Mouse (Mus musculus): Measurements from ENCODE around the gene Poc1a. TPM values are rescaled to one million over a fixed set of nuclear protein-coding genes. Genes with fewer than 3 reads are reported as not detected.

Gene Poc1a
- total and polyA plus RNA-seq, 3 experiments: 3.4 to 7.1 (median 5.4) TPM

GRCm38 (mm10) chr9:106399808-106400207, 118.9 kb downstream of the Poc1a start:
- DNase-seq: no peak

Other genes with a start within 250 kb of the Poc1a start
- under 1 TPM; 0.14 to 0.26 TPM for gene Col6a4, start 184.3 kb upstream of the Poc1a start, total RNA-seq (2021)
- 0.03 and 0.31 TPM in 2 replicates for gene Col6a4, start 184.3 kb upstream of the Poc1a start, polyA plus RNA-seq (2012; rRNA removed)
- gene Glyctk, start 122.9 kb upstream of the Poc1a start, total RNA-seq (2021): 1 to 10 TPM; 2.5 to 3.3 TPM
- gene Glyctk, start 122.9 kb upstream of the Poc1a start, polyA plus RNA-seq (2012; rRNA removed): 2.5 and 3.2 TPM in 2 replicates
- gene Wdr82, start 110.1 kb upstream of the Poc1a start, total RNA-seq (2021): 10 to 100 TPM; 66.8 to 75.8 TPM
- 50.5 and 67.4 TPM in 2 replicates for gene Wdr82, start 110.1 kb upstream of the Poc1a start, polyA plus RNA-seq (2012; rRNA removed)
- 100 to 1,000 TPM in 1 of 2 experiments, 10 to 100 TPM in 1; 84.6 to 135 TPM for gene Ppm1m, start 81.3 kb upstream of the Poc1a start, total RNA-seq (2021)
- 216 and 273 TPM in 2 replicates for gene Ppm1m, start 81.3 kb upstream of the Poc1a start, polyA plus RNA-seq (2012; rRNA removed)
- gene Twf2, start 78.0 kb upstream of the Poc1a start, total RNA-seq (2021): 100 to 1,000 TPM in 1 of 2 experiments, 10 to 100 TPM in 1; 75.8 to 128 TPM
- 121 and 125 TPM in 2 replicates for gene Twf2, start 78.0 kb upstream of the Poc1a start, polyA plus RNA-seq (2012; rRNA removed)
- 1 to 10 TPM in 1 of 2 experiments, under 1 TPM in 1; 0.84 to 1.4 TPM for gene Tlr9, start 58.5 kb upstream of the Poc1a start, total RNA-seq (2021)
- 2.5 and 2.7 TPM in 2 replicates for gene Tlr9, start 58.5 kb upstream of the Poc1a start, polyA plus RNA-seq (2012; rRNA removed)
- gene Alas1, start 32.4 kb upstream of the Poc1a start, total RNA-seq (2021): 1,000 to 10,000 TPM; 1,496 to 1,691 TPM
- 1,137 and 1,435 TPM in 2 replicates for gene Alas1, start 32.4 kb upstream of the Poc1a start, polyA plus RNA-seq (2012; rRNA removed)
- gene Dusp7, start 87.6 kb downstream of the Poc1a start, total RNA-seq (2021): 10 to 100 TPM; 12.8 to 18.7 TPM
- 40.2 and 46.7 TPM in 2 replicates for gene Dusp7, start 87.6 kb downstream of the Poc1a start, polyA plus RNA-seq (2012; rRNA removed)
- 100 to 1,000 TPM; 391 to 419 TPM for gene Rpl29, start 148.4 kb downstream of the Poc1a start, total RNA-seq (2021)
- 183 and 201 TPM in 2 replicates for gene Rpl29, start 148.4 kb downstream of the Poc1a start, polyA plus RNA-seq (2012; rRNA removed)
- gene Acy1, start 157.3 kb downstream of the Poc1a start, total RNA-seq (2021): 10 to 100 TPM; 12.2 to 16.9 TPM
- 11.0 and 14.8 TPM in 2 replicates for gene Acy1, start 157.3 kb downstream of the Poc1a start, polyA plus RNA-seq (2012; rRNA removed)
- gene Abhd14b, start 166.4 kb downstream of the Poc1a start, total RNA-seq (2021): 10 to 100 TPM; 32.6 to 46.6 TPM
- gene Abhd14b, start 166.4 kb downstream of the Poc1a start, polyA plus RNA-seq (2012; rRNA removed): 144 and 175 TPM in 2 replicates
- 10 to 100 TPM; 18.8 to 25.9 TPM for gene Abhd14a, start 166.6 kb downstream of the Poc1a start, total RNA-seq (2021)
- gene Abhd14a, start 166.6 kb downstream of the Poc1a start, polyA plus RNA-seq (2012; rRNA removed): 29.0 and 33.9 TPM in 2 replicates
- gene Pcbp4, start 172.2 kb downstream of the Poc1a start, total RNA-seq (2021): 10 to 100 TPM; 17.5 to 28.6 TPM
- 56.4 and 90.6 TPM in 2 replicates for gene Pcbp4, start 172.2 kb downstream of the Poc1a start, polyA plus RNA-seq (2012; rRNA removed)
- under 1 TPM; 0.17 TPM for gene Gpr62, start 184.9 kb downstream of the Poc1a start, total RNA-seq (2021)
- gene Gpr62, start 184.9 kb downstream of the Poc1a start, polyA plus RNA-seq (2012; rRNA removed): 0.95 and 0.99 TPM in 2 replicates
- gene Rrp9, start 194.9 kb downstream of the Poc1a start, total RNA-seq (2021): 10 to 100 TPM; 41.2 to 47.0 TPM
- gene Rrp9, start 194.9 kb downstream of the Poc1a start, polyA plus RNA-seq (2012; rRNA removed): 36.8 and 42.2 TPM in 2 replicates
- 10 to 100 TPM; 39.4 to 60.7 TPM for gene Parp3, start 195.9 kb downstream of the Poc1a start, total RNA-seq (2021)
- gene Parp3, start 195.9 kb downstream of the Poc1a start, polyA plus RNA-seq (2012; rRNA removed): 65.6 and 87.4 TPM in 2 replicates
- gene Iqcf1, start 218.9 kb downstream of the Poc1a start, total RNA-seq (2021): not detected
- gene Iqcf1, start 218.9 kb downstream of the Poc1a start, polyA plus RNA-seq (2012; rRNA removed): not detected in 2 replicates
- gene Iqcf5, start 233.5 kb downstream of the Poc1a start, total RNA-seq (2021): not detected
- gene Iqcf5, start 233.5 kb downstream of the Poc1a start, polyA plus RNA-seq (2012; rRNA removed): not detected in 2 replicates

Data from adrenal gland, adult 2 months (tissue).